Mouse (Mus musculus): Measurements from ENCODE around the gene Gm20498. TPM values are rescaled to one million over a fixed set of nuclear protein-coding genes. Genes with fewer than 3 reads are reported as not detected.
A peak's percentile ranks its signal among the peaks of the same experiment; 100 is the strongest.
"Not testable (repeated sequence)": the region's sequence is repeated elsewhere in the genome, so short reads cannot be mapped to it uniquely, and the experiment has no call there.

Gene Gm20498
- polyA plus RNA-seq, 1 experiment: 30.2 TPM

GRCm38 (mm10) chr12:81533029-81533419 lies 319 bp upstream of the Gm20498 start:
- peaks cover 47% of the 10 kb centered on the region for H3K79me2 ChIP-seq (ENCODE audit: control insufficient read depth, insufficient read depth)

DNA sequence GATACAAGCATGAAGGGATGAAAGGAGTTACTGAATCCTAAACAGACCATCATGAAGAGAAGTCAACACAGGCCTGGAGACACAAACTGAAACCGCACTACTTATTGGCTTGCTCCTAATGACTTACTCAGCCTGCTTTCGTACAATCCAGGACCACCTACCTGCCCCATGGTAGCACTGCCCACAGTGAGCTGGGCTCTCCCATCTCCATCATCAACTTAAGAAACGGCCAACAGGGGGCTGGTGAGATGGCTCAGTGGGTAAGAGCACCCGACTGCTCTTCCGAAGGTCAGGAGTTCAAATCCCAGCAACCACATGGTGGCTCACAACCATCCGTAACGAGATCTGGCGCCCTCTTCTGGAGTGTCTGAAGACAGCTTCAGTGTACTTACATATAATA lies 2.1 kb downstream of the Gm20498 start:
- peaks cover 57% of the 10 kb centered on the region for H3K79me3 ChIP-seq (ENCODE audit: low read depth)
- H3K79me2 ChIP-seq (ENCODE audit: control insufficient read depth, insufficient read depth): peaks cover 72% of the 10 kb centered on the region

More at GRCm38 (mm10) chr12:81533029-81533419, 319 bp upstream of the Gm20498 start:
- H3ac ChIP-seq (ENCODE audit: control insufficient read depth, insufficient read length, low read depth): no peak overlapping the region
- H3K27me3 ChIP-seq (ENCODE audit: control insufficient read depth, insufficient read depth, insufficient read length): no peaks in the 10 kb centered on the region
- peak overlapping the region; percentile 95 for H3K4me3 ChIP-seq (ENCODE audit: insufficient read depth, poor library complexity, severe bottlenecking)
- peaks cover 39% of the 10 kb centered on the region for H3K79me3 ChIP-seq (ENCODE audit: low read depth)
- TF ChIP-seq CTCF (IDR thresholded peaks at IDR 0.05; ENCODE audit: control insufficient read depth, insufficient read depth, insufficient read length) (no peak), MAX (IDR thresholded peaks at IDR 0.05) (no peak), MYOG (IDR thresholded peaks at IDR 0.05; ENCODE audit: control insufficient read depth, extremely low read depth, insufficient read length) (no peak), MYOD1 (IDR thresholded peaks at IDR 0.05; ENCODE audit: control insufficient read depth, insufficient read length, low read depth) (no peak), USF1 (IDR thresholded peaks at IDR 0.05; ENCODE audit: low read depth) (no peak), FOSL1 (IDR thresholded peaks at IDR 0.05; ENCODE audit: insufficient read depth, low read length, poor library complexity, severe bottlenecking) (no peak), CEBPB (IDR thresholded peaks at IDR 0.05; ENCODE audit: low read depth) (no peak)
- H3K36me3 ChIP-seq (ENCODE audit: control insufficient read depth, insufficient read depth): no peaks in the 10 kb centered on the region

GRCm38 (mm10) chr12:81496906-81497305 lies 35.8 kb downstream of the Gm20498 start:
- H3K36me3 ChIP-seq (ENCODE audit: control insufficient read depth, insufficient read depth): peaks cover 14% of the 10 kb centered on the region
- H3K79me2 ChIP-seq (ENCODE audit: control insufficient read depth, insufficient read depth); H3ac ChIP-seq (ENCODE audit: control insufficient read depth, insufficient read length, low read depth); H3K79me3 ChIP-seq (ENCODE audit: low read depth); H3K27me3 ChIP-seq (ENCODE audit: control insufficient read depth, insufficient read depth, insufficient read length); H3K4me3 ChIP-seq (ENCODE audit: insufficient read depth, poor library complexity, severe bottlenecking): not testable (repeated sequence)

More for the DNA sequence above, 2.1 kb downstream of the Gm20498 start:
- H3K4me3 ChIP-seq (ENCODE audit: insufficient read depth, poor library complexity, severe bottlenecking); H3K27me3 ChIP-seq (ENCODE audit: control insufficient read depth, insufficient read depth, insufficient read length); H3K36me3 ChIP-seq (ENCODE audit: control insufficient read depth, insufficient read depth); H3ac ChIP-seq (ENCODE audit: control insufficient read depth, insufficient read length, low read depth): not testable (repeated sequence)

DNA sequence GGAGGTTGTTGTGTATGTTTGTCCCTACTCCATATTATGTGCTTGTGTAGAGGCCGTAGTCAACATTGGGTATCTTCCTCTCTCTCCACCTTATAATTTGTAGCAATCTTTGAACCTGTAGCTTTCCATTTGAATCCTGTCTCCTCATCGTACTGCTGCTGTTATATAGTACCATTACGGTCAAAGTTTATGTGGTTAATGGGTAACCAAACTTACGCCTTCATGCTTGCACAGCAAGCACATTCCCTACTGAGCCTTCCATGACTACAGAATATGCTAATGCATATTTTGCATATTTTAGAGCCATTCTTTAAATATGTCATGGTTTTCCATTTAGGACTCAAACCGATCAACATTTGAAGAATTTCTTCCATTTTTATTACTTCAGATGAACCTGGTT lies 42.2 kb downstream of the Gm20498 start:
- TF ChIP-seq CEBPB (IDR thresholded peaks at IDR 0.05; ENCODE audit: low read depth) (no peak), MYOD1 (IDR thresholded peaks at IDR 0.05; ENCODE audit: control insufficient read depth, insufficient read length, low read depth) (no peak), MAX (IDR thresholded peaks at IDR 0.05) (no peak), MYOG (IDR thresholded peaks at IDR 0.05; ENCODE audit: control insufficient read depth, extremely low read depth, insufficient read length) (no peak), FOSL1 (IDR thresholded peaks at IDR 0.05; ENCODE audit: insufficient read depth, low read length, poor library complexity, severe bottlenecking) (no peak)
- Histone ChIP-seq H3ac (ENCODE audit: control insufficient read depth, insufficient read length, low read depth) (no peak overlapping the region), H3K36me3 (ENCODE audit: control insufficient read depth, insufficient read depth) (peaks cover 4% of the 10 kb centered on the region), H3K27me3 (ENCODE audit: control insufficient read depth, insufficient read depth, insufficient read length) (no peaks in the 10 kb centered on the region), H3K79me3 (ENCODE audit: low read depth) (no peaks in the 10 kb centered on the region), H3K4me3 (ENCODE audit: insufficient read depth, poor library complexity, severe bottlenecking) (no peak overlapping the region), H3K79me2 (ENCODE audit: control insufficient read depth, insufficient read depth) (no peaks in the 10 kb centered on the region)

GRCm38 (mm10) chr12:81485311-81485710 lies 47.4 kb downstream of the Gm20498 start:
- Histone ChIP-seq H3K79me3 (ENCODE audit: low read depth) (peaks cover 18% of the 10 kb centered on the region), H3K27me3 (ENCODE audit: control insufficient read depth, insufficient read depth, insufficient read length) (no peaks in the 10 kb centered on the region), H3K4me3 (ENCODE audit: insufficient read depth, poor library complexity, severe bottlenecking) (peak overlapping the region; percentile 60), H3K79me2 (ENCODE audit: control insufficient read depth, insufficient read depth) (peaks cover 27% of the 10 kb centered on the region), H3ac (ENCODE audit: control insufficient read depth, insufficient read length, low read depth) (no peak overlapping the region), H3K36me3 (ENCODE audit: control insufficient read depth, insufficient read depth) (peaks cover 6% of the 10 kb centered on the region)
- TF ChIP-seq MAX (IDR thresholded peaks at IDR 0.05): no peak
- no peak for TF ChIP-seq MYOG (IDR thresholded peaks at IDR 0.05; ENCODE audit: control insufficient read depth, extremely low read depth, insufficient read length)
- TF ChIP-seq CEBPB (IDR thresholded peaks at IDR 0.05; ENCODE audit: low read depth): no peak
- TF ChIP-seq FOSL1 (IDR thresholded peaks at IDR 0.05; ENCODE audit: insufficient read depth, low read length, poor library complexity, severe bottlenecking): no peak
- no peak for TF ChIP-seq USF1 (IDR thresholded peaks at IDR 0.05; ENCODE audit: low read depth)
- no peak for TF ChIP-seq CTCF (IDR thresholded peaks at IDR 0.05; ENCODE audit: control insufficient read depth, insufficient read depth, insufficient read length)
- TF ChIP-seq MYOD1 (IDR thresholded peaks at IDR 0.05; ENCODE audit: control insufficient read depth, insufficient read length, low read depth): no peak

DNA sequence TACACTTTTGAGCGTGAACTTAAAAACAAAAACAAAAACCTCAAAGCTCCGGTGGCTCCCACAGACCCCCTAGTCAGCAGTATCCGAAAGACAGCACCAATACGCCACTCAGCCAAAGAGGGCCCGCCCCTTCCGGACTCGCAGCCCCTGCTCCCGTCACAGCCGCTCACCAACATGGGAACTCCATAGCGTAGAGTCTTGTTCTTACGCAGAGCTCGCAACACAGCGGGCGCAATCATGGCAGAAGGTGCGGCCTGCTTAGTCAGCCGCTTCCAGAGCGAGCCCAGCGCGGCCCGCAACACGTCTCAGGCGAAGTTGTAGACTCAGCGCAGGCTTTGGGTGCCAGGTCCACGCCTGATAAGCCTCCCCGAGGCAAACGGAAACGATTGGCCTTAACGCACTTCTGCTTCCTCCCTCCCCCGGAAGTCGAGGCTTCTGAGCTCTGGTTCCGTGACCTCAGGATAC lies 47.9 kb downstream of the Gm20498 start, which contains the start of gene Cox16:
TSS of gene Cox16 (minus strand) at position 401 of the 465 bp plus-strand sequence.
- TF ChIP-seq MAX (IDR thresholded peaks at IDR 0.05): peak; percentile 74
- no peak for TF ChIP-seq CEBPB (IDR thresholded peaks at IDR 0.05; ENCODE audit: low read depth)
- no peak for TF ChIP-seq MYOG (IDR thresholded peaks at IDR 0.05; ENCODE audit: control insufficient read depth, extremely low read depth, insufficient read length)
- TF ChIP-seq USF1 (IDR thresholded peaks at IDR 0.05; ENCODE audit: low read depth): no peak
- no peak for TF ChIP-seq MYOD1 (IDR thresholded peaks at IDR 0.05; ENCODE audit: control insufficient read depth, insufficient read length, low read depth)
- TF ChIP-seq CTCF (IDR thresholded peaks at IDR 0.05; ENCODE audit: control insufficient read depth, insufficient read depth, insufficient read length): no peak
- H3K27me3 ChIP-seq (ENCODE audit: control insufficient read depth, insufficient read depth, insufficient read length): no peaks in the 10 kb centered on the region

More for the DNA sequence above, 47.9 kb downstream of the Gm20498 start, which contains the start of gene Cox16:
- Histone ChIP-seq H3K4me3 (ENCODE audit: insufficient read depth, poor library complexity, severe bottlenecking) (peak within 1 kb of the TSS; percentile 60), H3K79me3 (ENCODE audit: low read depth) (peaks cover 18% of the 10 kb centered on the region), H3ac (ENCODE audit: control insufficient read depth, insufficient read length, low read depth) (peak within 1 kb of the TSS; percentile 84), H3K79me2 (ENCODE audit: control insufficient read depth, insufficient read depth) (peaks cover 27% of the 10 kb centered on the region), H3K36me3 (ENCODE audit: control insufficient read depth, insufficient read depth) (peaks cover 6% of the 10 kb centered on the region)
